Mouse (Mus musculus) kidney, postnatal 0 days (tissue): ENCODE data around the gene Dglucy. TPM values are rescaled to one million over a fixed set of nuclear protein-coding genes. Genes with fewer than 3 reads are reported as not detected.

Experiments used
- ATAC-seq: fragments of 200-750 bp; cut with Nextera tagmentation; replicated peaks from 2 replicates; pipeline ENCODE4 v1.8.0; 2017; ENCODE audit warnings: low read depth, moderate number of reproducible peaks, moderate TSS enrichment, moderate library complexity; ENCODE audit not compliant: low FRiP score
- DNase-seq: peaks from one replicate; pipeline ENCODE4 v3.0.0-alpha.2; 2016; ENCODE audit warnings: low spot score
- H3K27ac ChIP-seq: fragments of 300-500 bp; sonication (generic); 2 replicates; pipeline ENCODE4 v1.5.1; 2014; ENCODE audit warnings: mild to moderate bottlenecking
- H3K27me3 ChIP-seq: fragments of 300-500 bp; sonication (generic); 2 replicates; pipeline ENCODE4 v1.6.1; 2014; ENCODE audit warnings: low read length, mixed read lengths; ENCODE audit not compliant: insufficient read depth
- H3K36me3 ChIP-seq: fragments of 300-500 bp; sonication (generic); 2 replicates; pipeline ENCODE4 v1.6.1; 2014; ENCODE audit warnings: low read length, mixed read lengths; ENCODE audit not compliant: insufficient read depth
- H3K4me1 ChIP-seq: fragments of 300-500 bp; sonication (generic); replicated peaks from 2 replicates; pipeline ENCODE4 v1.6.1; 2014; ENCODE audit warnings: antibody characterized with exemption, low read length, mixed read lengths; ENCODE audit not compliant: insufficient read depth
- H3K4me2 ChIP-seq: fragments of 300-500 bp; sonication (generic); 2 replicates; pipeline ENCODE4 v1.6.1; 2014; ENCODE audit warnings: mild to moderate bottlenecking, low read length, moderate library complexity, mixed read lengths
- H3K4me3 ChIP-seq: fragments of 300-500 bp; sonication (generic); replicated peaks from 2 replicates; pipeline ENCODE4 v1.5.1; 2014; ENCODE audit warnings: low read depth, low read length
- H3K9ac ChIP-seq: fragments of 300-500 bp; sonication (generic); 2 replicates; pipeline ENCODE4 v1.6.1; 2014; ENCODE audit warnings: low read depth, low read length
- H3K9me3 ChIP-seq: fragments of 300-500 bp; sonication (generic); replicated peaks from 2 replicates; pipeline ENCODE4 v1.6.1; 2016; ENCODE audit warnings: low read length, inconsistent platforms, mixed read lengths
- CTCF ChIP-seq: IDR thresholded peaks from 2 replicates; pipeline ENCODE4 v1.5.1; 2016; ENCODE audit warnings: antibody characterized with exemption, low read depth, mild to moderate bottlenecking, moderate library complexity
- WGBS: fragments of 180-500 bp; shearing (Covaris S2); extraction: QIAGEN DNeasy Blood & Tissue Kit; methylation state at CpG from one replicate; pipeline ENCODE4 v1.1.7; 2014; 5-methylcytosine and 5-hydroxymethylcytosine counted together
- polyA plus RNA-seq: library from polyadenylated mRNA; unstranded; fragments of >200 nt; fragmentation: Nextera tagmentation; extraction: Ambion mirVana; gene quantifications from 2 replicates; pipeline ENCODE4 v1.2.1, GENCODE M21; 2015

The Dglucy gene
- polyA plus RNA-seq, 1 experiment from 2014 or later, result 5.0 TPM

DNA sequence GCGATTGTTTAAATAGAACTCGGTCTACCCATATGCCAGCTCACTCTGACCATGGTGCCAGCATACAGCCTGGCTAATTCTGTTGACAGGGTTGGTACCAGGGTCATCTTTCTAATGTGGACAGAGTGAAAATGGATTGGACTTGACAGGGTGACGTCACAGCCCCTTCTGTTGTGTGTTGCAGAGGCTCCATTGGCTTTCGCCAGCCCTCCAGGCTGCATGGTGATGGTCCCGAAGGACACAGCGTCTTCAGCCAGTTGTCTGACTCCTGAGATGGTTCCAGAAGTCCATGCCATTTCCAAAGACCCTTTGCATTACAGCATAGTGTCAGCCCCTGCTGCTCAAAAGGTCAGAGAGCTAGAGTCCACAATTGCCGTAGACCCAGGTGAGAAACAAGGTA, 65.7 kb downstream of the Dglucy start:
- no peak overlapping the region for H3K4me3 ChIP-seq
- H3K36me3 ChIP-seq, result no peaks in the 10 kb centered on the region
- H3K9ac ChIP-seq, result no peak overlapping the region
- H3K4me2 ChIP-seq, result no peak overlapping the region
- H3K4me1 ChIP-seq, result no peaks in the 10 kb centered on the region
- TF ChIP-seq CTCF, result no peak
- H3K27me3 ChIP-seq, result no peaks in the 10 kb centered on the region
- WGBS, result 94% methylated on average over 7 of the region's 7 CpGs
- H3K9me3 ChIP-seq, result no peaks in the 10 kb centered on the region
- DNase-seq (no peak), ATAC-seq (no peak)
- H3K27ac ChIP-seq, result no peak overlapping the region

DNA sequence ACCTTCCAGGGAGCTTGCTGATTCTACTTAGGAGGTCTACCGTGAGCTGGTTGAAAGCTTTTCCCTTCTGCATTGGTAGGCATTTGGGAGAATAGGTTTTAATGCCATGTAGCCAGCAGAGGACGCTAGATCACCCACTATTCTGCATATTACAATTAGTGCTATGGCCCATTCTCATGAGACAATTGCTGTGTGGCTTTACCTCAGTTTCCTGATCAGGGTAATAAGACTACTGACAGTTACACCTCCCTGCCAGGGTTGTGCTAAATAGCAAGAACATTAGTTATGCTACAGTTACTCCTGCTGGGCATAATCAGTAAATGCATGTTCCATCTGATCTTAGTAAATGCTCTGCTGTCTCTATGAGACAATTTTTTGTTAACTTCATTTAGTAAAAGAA, 67.0 kb downstream of the Dglucy start:
- no peak overlapping the region for H3K4me3 ChIP-seq
- ATAC-seq (no peak), DNase-seq (no peak)
- H3K4me1 ChIP-seq, result no peaks in the 10 kb centered on the region
- H3K9ac ChIP-seq, result no peak overlapping the region
- WGBS, result 35% methylated on average over 2 of the region's 2 CpGs
- no peaks in the 10 kb centered on the region for H3K27me3 ChIP-seq
- no peaks in the 10 kb centered on the region for H3K36me3 ChIP-seq
- TF ChIP-seq CTCF, result peak; percentile 49
- no peaks in the 10 kb centered on the region for H3K9me3 ChIP-seq
- no peak overlapping the region for H3K27ac ChIP-seq
- no peak overlapping the region for H3K4me2 ChIP-seq

DNA sequence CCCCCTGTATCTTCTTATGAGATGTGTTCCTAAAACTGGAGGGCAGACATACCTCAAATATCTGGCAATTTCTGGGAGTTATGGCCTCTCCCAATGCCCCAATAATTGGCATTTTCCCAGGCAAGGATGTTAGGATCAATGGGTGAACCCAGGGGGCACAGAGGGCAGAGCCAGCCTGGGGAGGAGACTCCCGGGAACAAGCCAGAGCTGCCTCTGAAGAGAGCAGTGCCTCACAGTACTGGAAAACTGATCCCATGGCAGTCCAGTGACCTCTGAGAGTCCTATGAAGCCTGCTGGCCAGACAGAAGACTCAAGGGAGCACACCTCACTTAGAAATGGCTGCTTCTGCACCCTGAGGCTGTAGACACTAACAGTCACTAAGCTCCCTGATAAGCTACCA, 67.7 kb downstream of the Dglucy start:
- no peak for DNase-seq

DNA sequence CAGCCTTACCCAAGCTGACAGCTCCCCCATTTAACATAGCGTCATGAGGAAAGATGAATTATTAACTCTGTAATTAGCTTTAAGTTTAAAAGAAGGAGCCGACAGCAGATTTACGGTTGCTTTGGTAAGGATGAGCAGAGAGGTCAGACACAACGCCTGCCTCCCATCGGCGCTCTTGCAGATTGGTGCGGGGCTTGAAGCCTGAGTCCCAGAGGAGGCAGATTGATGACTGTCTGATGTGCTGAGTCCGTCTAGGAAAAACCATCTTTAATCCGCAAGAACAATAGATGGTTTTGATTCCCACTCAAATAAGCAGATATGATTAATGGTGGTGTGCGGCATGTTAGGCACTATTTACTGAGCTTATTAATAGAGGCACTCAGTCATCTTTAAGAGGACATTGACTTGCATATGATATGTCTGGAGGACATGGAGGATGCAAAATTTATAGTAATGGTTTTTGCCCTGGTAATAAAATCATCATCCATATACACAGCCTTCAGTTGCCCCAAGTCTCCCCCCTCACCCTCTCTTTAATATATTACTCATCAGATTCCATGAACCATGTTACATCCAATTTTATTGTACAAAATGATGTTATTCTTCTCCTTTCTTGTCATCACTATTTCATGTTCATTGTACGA, 68.7 kb downstream of the Dglucy start:
- no peak overlapping the region for H3K4me3 ChIP-seq
- H3K4me1 ChIP-seq, result no peaks in the 10 kb centered on the region
- peak; percentile 28 for DNase-seq
- H3K9ac ChIP-seq, result no peak overlapping the region
- no peaks in the 10 kb centered on the region for H3K27me3 ChIP-seq
- TF ChIP-seq CTCF, result no peak
- 22% methylated on average over 11 of the region's 11 CpGs for WGBS
- H3K9me3 ChIP-seq, result no peaks in the 10 kb centered on the region
- no peaks in the 10 kb centered on the region for H3K36me3 ChIP-seq
- no peak overlapping the region for H3K4me2 ChIP-seq
- H3K27ac ChIP-seq, result no peak overlapping the region
- no peak for ATAC-seq

More for the DNA sequence above, 67.7 kb downstream of the Dglucy start:
- Histone ChIP-seq H3K27ac (no peak overlapping the region), H3K4me2 (no peak overlapping the region), H3K9me3 (no peaks in the 10 kb centered on the region), H3K36me3 (no peaks in the 10 kb centered on the region), H3K27me3 (no peaks in the 10 kb centered on the region), H3K9ac (no peak overlapping the region), H3K4me1 (no peaks in the 10 kb centered on the region), H3K4me3 (no peak overlapping the region)
- no peak for ATAC-seq
- 30% methylated on average over 1 of the region's 1 CpGs for WGBS
- TF ChIP-seq CTCF, result no peak

DNA sequence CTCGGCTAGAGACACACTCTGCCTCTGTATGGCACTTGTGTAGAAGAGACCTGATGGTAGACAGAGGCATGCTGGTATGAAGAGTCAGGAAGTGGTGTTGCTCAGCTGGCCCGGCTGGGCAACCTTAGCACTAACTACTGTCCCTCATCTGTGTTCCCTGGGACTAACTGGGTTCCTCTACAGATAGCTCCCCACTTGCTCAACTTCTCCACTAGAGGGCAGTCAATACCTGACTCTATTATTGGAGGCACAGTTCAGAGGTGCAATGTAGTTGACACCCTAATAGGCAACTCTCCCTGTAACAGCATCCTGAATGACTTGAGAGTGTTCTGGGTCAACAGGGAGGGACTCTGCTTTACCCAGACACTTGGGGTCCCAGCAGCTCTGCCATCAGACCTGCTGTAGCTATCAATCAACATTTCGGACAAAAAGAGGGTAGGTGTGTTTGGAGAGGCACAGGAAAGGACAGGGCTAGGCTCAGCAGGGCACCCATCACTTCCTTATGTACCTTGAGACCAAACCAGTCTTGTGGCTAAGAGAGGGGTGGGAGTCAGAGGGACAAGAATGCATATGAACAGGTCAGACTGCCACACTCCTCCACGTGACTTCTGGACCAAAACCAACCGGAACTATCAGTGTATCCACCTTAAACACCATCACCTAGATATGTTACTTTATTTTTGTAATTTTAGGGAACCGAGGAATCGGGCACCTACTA, 70.7 kb downstream of the Dglucy start:
- Histone ChIP-seq H3K9me3 (no peaks in the 10 kb centered on the region), H3K4me1 (no peaks in the 10 kb centered on the region), H3K36me3 (no peaks in the 10 kb centered on the region), H3K4me3 (no peak overlapping the region), H3K27me3 (no peaks in the 10 kb centered on the region), H3K4me2 (no peak overlapping the region), H3K27ac (no peak overlapping the region), H3K9ac (no peak overlapping the region)
- peak; percentile 91 for TF ChIP-seq CTCF
- ATAC-seq (peak; percentile 63; the same call in 1 of the 2 replicates), DNase-seq (peak; percentile 88)
- WGBS, result 72% methylated on average over 7 of the region's 7 CpGs

DNA sequence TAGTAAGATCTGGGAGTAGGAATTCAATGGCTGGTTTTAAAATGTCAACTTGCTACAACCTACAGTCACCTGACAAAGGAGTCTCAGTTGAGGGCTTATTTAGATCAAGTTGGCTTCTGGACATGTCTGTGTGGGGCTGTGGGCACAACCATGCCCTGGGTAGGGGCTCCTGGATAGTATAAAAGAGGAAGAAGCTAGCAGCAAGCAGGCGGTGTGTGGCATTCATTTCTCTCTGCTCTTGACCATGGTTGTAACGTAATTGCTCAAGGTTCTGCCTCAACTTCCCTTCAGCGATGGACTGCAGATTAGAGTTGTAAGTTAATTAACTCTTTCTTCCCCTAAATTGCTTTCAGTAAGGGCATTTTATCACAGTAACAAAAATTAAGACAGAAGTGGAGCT, 73.5 kb downstream of the Dglucy start:
- Histone ChIP-seq H3K36me3 (no peaks in the 10 kb centered on the region), H3K9me3 (no peaks in the 10 kb centered on the region), H3K4me1 (no peaks in the 10 kb centered on the region), H3K27ac (no peak overlapping the region), H3K4me2 (no peak overlapping the region), H3K27me3 (no peaks in the 10 kb centered on the region), H3K4me3 (no peak overlapping the region), H3K9ac (no peak overlapping the region)
- DNase-seq (no peak), ATAC-seq (no peak)
- TF ChIP-seq CTCF, result no peak
- WGBS, result 77% methylated on average over 3 of the region's 3 CpGs

DNA sequence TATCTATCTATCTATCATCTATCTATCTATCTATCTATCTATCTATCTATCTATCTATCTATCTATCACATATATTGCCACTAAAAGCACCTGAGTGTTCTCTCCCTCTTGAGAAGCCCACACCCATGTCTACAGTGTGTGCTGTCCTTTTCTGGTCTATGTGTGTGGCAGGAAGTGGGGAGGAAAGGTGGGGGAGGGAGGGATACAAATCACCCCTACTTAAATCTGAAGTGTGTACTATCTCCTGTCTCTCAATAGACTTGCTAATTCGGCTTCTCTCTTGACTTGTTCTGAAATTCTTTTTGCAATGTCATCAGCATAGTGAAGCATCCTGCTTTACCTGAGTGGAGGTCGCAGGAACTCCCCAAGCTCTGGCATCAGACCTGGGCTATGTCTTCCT, 77.5 kb downstream of the Dglucy start:
- Histone ChIP-seq H3K27ac (no peak overlapping the region), H3K27me3 (no peaks in the 10 kb centered on the region), H3K9ac (no peak overlapping the region), H3K4me3 (no peak overlapping the region), H3K4me1 (no peaks in the 10 kb centered on the region), H3K36me3 (no peaks in the 10 kb centered on the region), H3K9me3 (no peaks in the 10 kb centered on the region), H3K4me2 (no peak overlapping the region)
- ATAC-seq (no peak), DNase-seq (no peak)
- WGBS, result 76% methylated on average over 2 of the region's 2 CpGs
- TF ChIP-seq CTCF, result no peak
